Mouse (Mus musculus): ENCODE results near the gene Hoxa3. TPM values are rescaled to one million over a fixed set of nuclear protein-coding genes. Genes with fewer than 3 reads are reported as not detected.

Hoxa3 gene
- polyA plus RNA-seq, 1 experiment, result not detected

- WGBS, result 5% methylated on average over 14 of the region's 14 CpGs
- H3K4me1 ChIP-seq (ENCODE audit: control insufficient read depth, insufficient read depth, low read length), result peaks cover 7% of the 10 kb centered on the region
- no peak overlapping the region for H3K27ac ChIP-seq (ENCODE audit: insufficient read depth, low read depth, low read length)
- no peak overlapping the region for H3K4me3 ChIP-seq (ENCODE audit: insufficient read depth, low read depth, low read length)
- no peak for TF ChIP-seq CTCF (IDR thresholded peaks at IDR 0.05; ENCODE audit: insufficient read depth, low read depth, low read length)
- no peak for TF ChIP-seq POLR2A (IDR thresholded peaks at IDR 0.05; ENCODE audit: insufficient read depth, low read depth, low read length)
These were observed 50.3 kb downstream of the Hoxa3 start for GRCm38 (mm10) chr6:52162611-52163365.

GRCm38 (mm10) chr6:52162093-52162380, 51.1 kb downstream of the Hoxa3 start:
- 8% methylated on average over 1 of the region's 1 CpGs for WGBS
- Histone ChIP-seq H3K27ac (ENCODE audit: insufficient read depth, low read depth, low read length) (no peak overlapping the region), H3K4me3 (ENCODE audit: insufficient read depth, low read depth, low read length) (no peak overlapping the region), H3K4me1 (ENCODE audit: control insufficient read depth, insufficient read depth, low read length) (peaks cover 7% of the 10 kb centered on the region)
- TF ChIP-seq POLR2A (IDR thresholded peaks at IDR 0.05; ENCODE audit: insufficient read depth, low read depth, low read length) (no peak), CTCF (IDR thresholded peaks at IDR 0.05; ENCODE audit: insufficient read depth, low read depth, low read length) (no peak)

- WGBS, result 4% methylated on average over 8 of the region's 8 CpGs
- peaks cover 7% of the 10 kb centered on the region for H3K4me1 ChIP-seq (ENCODE audit: control insufficient read depth, insufficient read depth, low read length)
- no peak overlapping the region for H3K27ac ChIP-seq (ENCODE audit: insufficient read depth, low read depth, low read length)
These were observed 51.6 kb downstream of the Hoxa3 start for GRCm38 (mm10) chr6:52161336-52162092.

GRCm38 (mm10) chr6:52160511-52161335, 52.4 kb downstream of the Hoxa3 start:
- TF ChIP-seq CTCF (IDR thresholded peaks at IDR 0.05; ENCODE audit: insufficient read depth, low read depth, low read length), result no peak
- no peak for TF ChIP-seq POLR2A (IDR thresholded peaks at IDR 0.05; ENCODE audit: insufficient read depth, low read depth, low read length)
- Histone ChIP-seq H3K27ac (ENCODE audit: insufficient read depth, low read depth, low read length) (no peak overlapping the region), H3K4me3 (ENCODE audit: insufficient read depth, low read depth, low read length) (no peak overlapping the region)

More at GRCm38 (mm10) chr6:52161336-52162092, 51.6 kb downstream of the Hoxa3 start:
- TF ChIP-seq POLR2A (IDR thresholded peaks at IDR 0.05; ENCODE audit: insufficient read depth, low read depth, low read length) (no peak), CTCF (IDR thresholded peaks at IDR 0.05; ENCODE audit: insufficient read depth, low read depth, low read length) (no peak)
- H3K4me3 ChIP-seq (ENCODE audit: insufficient read depth, low read depth, low read length), result no peak overlapping the region

GRCm38 (mm10) chr6:52159979-52160378, 53.2 kb downstream of the Hoxa3 start:
- Histone ChIP-seq H3K4me1 (ENCODE audit: control insufficient read depth, insufficient read depth, low read length) (peaks cover 7% of the 10 kb centered on the region), H3K4me3 (ENCODE audit: insufficient read depth, low read depth, low read length) (no peak overlapping the region), H3K27ac (ENCODE audit: insufficient read depth, low read depth, low read length) (no peak overlapping the region)
- WGBS, result 8% methylated on average over 9 of the region's 9 CpGs
- no peak for TF ChIP-seq POLR2A (IDR thresholded peaks at IDR 0.05; ENCODE audit: insufficient read depth, low read depth, low read length)
- no peak for TF ChIP-seq CTCF (IDR thresholded peaks at IDR 0.05; ENCODE audit: insufficient read depth, low read depth, low read length)

More at GRCm38 (mm10) chr6:52160511-52161335, 52.4 kb downstream of the Hoxa3 start:
- 4% methylated on average over 30 of the region's 30 CpGs for WGBS
- peaks cover 7% of the 10 kb centered on the region for H3K4me1 ChIP-seq (ENCODE audit: control insufficient read depth, insufficient read depth, low read length)

GRCm38 (mm10) chr6:52159164-52159761, 53.9 kb downstream of the Hoxa3 start:
- no peak overlapping the region for H3K4me3 ChIP-seq (ENCODE audit: insufficient read depth, low read depth, low read length)
- no peak overlapping the region for H3K27ac ChIP-seq (ENCODE audit: insufficient read depth, low read depth, low read length)
- TF ChIP-seq POLR2A (IDR thresholded peaks at IDR 0.05; ENCODE audit: insufficient read depth, low read depth, low read length) (no peak), CTCF (IDR thresholded peaks at IDR 0.05; ENCODE audit: insufficient read depth, low read depth, low read length) (no peak)
- H3K4me1 ChIP-seq (ENCODE audit: control insufficient read depth, insufficient read depth, low read length), result peaks cover 7% of the 10 kb centered on the region
- 5% methylated on average over 12 of the region's 12 CpGs for WGBS

GRCm38 (mm10) chr6:52158276-52159051, 54.7 kb downstream of the Hoxa3 start, which contains the start of gene Hoxa1:
TSS of gene Hoxa1 (minus strand) at chr6:52158317.
- H3K4me3 ChIP-seq (ENCODE audit: insufficient read depth, low read depth, low read length), result peak within 1 kb of the TSS; percentile 13; the same call in 1 of the 2 replicates

More at GRCm38 (mm10) chr6:52158276-52159051, 54.7 kb downstream of the Hoxa3 start, which contains the start of gene Hoxa1:
- no peak for TF ChIP-seq CTCF (IDR thresholded peaks at IDR 0.05; ENCODE audit: insufficient read depth, low read depth, low read length)
- WGBS, result under 1% methylated on average over 54 of the region's 55 CpGs
- Histone ChIP-seq H3K4me1 (ENCODE audit: control insufficient read depth, insufficient read depth, low read length) (peaks cover 7% of the 10 kb centered on the region), H3K27ac (ENCODE audit: insufficient read depth, low read depth, low read length) (no peak within 1 kb of the TSS)

All from olfactory bulb, adult 2 months (tissue).